Comparison of ENCODE assay signal across 11 mouse cellular contexts in the genomic region with DNA sequence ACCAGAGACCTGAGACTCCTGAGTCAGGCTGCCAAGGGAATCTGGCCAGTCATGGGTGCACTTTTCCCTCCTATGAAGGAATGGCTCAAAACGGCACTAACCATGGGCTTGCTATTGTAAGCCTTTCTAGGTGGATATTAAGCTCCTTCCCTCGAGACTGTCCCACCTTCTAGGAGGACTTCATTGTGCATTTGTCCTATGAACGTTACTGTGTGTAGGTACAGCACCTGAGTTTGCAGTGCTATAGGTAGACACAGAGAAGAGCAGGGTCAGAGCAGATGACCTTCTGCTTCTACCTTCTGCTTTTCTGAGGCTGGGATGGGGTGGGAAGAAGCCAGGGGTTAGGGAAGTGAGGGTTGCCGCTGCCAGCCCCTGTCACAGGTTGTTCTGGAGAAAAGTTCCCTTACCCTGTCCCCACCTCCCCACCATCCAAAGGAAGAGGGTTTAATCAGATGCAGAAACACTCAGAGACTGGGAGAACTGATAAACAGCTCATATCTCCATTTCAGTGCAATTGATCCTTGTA.
DNase-seq lines count a peak whose midpoint lies in the region; ATAC-seq and TF ChIP-seq lines count a peak whose summit lies in the region.
"Had no signal": no experiment of that assay in that cellular context is flagged by ENCODE, and none has a peak within 500 bp of the region (broad histone marks: within the 10 kb centered on the region; RNA-seq: fewer than 3 reads in every experiment).

No protein-coding gene starts in this region.

- no peak overlapping the region for H3K4me2 ChIP-seq in heart, embryonic 12.5 days
- H3K4me2 ChIP-seq in lung, embryonic 15.5 days: no peak overlapping the region
- H3K4me2 ChIP-seq in embryonic facial prominence, embryonic 13.5 days: no peak overlapping the region
- H3K4me2 ChIP-seq in neural tube, embryonic 15.5 days: no peak overlapping the region

- no peak overlapping the region for H3K4me3 ChIP-seq in heart, embryonic 12.5 days
- H3K4me3 ChIP-seq in lung, embryonic 15.5 days: no peak overlapping the region
- H3K4me3 ChIP-seq in embryonic facial prominence, embryonic 13.5 days: no peak overlapping the region
- H3K4me3 ChIP-seq in neural tube, embryonic 15.5 days (replicated peaks): no peak overlapping the region
- no peak overlapping the region for H3K4me3 ChIP-seq in left cerebral cortex, adult 2 months

- no peak for TF ChIP-seq CTCF in left cerebral cortex, adult 2 months (IDR thresholded peaks at IDR 0.05)

- no peaks in the 10 kb centered on the region for H3K36me3 ChIP-seq in heart, embryonic 12.5 days
- H3K36me3 ChIP-seq in lung, embryonic 15.5 days: no peaks in the 10 kb centered on the region
- no peaks in the 10 kb centered on the region for H3K36me3 ChIP-seq in embryonic facial prominence, embryonic 13.5 days
- no peaks in the 10 kb centered on the region for H3K36me3 ChIP-seq in neural tube, embryonic 15.5 days

- intact Hi-C loops in left cerebral cortex, adult 2 months (cut with DNase I): no loop called here

- no peak for ATAC-seq in heart, embryonic 12.5 days (ENCODE audit: insufficient number of reproducible peaks, low FRiP score)
- no peak for ATAC-seq in lung, embryonic 15.5 days (ENCODE audit: borderline replicate concordance, extremely low read depth, low FRiP score, low TSS enrichment)
- no peak for ATAC-seq in embryonic facial prominence, embryonic 13.5 days (ENCODE audit: insufficient number of reproducible peaks, insufficient read depth, low FRiP score, low TSS enrichment, low read depth)
- ATAC-seq in neural tube, embryonic 15.5 days (ENCODE audit: low FRiP score): no peak

- peaks cover 20% of the 10 kb centered on the region; the same call in 1 of the 2 replicates for H3K4me1 ChIP-seq in heart, embryonic 12.5 days (replicated peaks)
- peaks cover 34% of the 10 kb centered on the region for H3K4me1 ChIP-seq in lung, embryonic 15.5 days
- peaks cover 35% of the 10 kb centered on the region for H3K4me1 ChIP-seq in embryonic facial prominence, embryonic 13.5 days
- peaks cover 14% of the 10 kb centered on the region for H3K4me1 ChIP-seq in neural tube, embryonic 15.5 days

- DNase-seq in heart, adult 8-10 months (ENCODE audit: low spot score): no peak
- no peak for DNase-seq in lung, postnatal 10 days
- DNase-seq in left cerebral cortex, adult 2 months (ENCODE audit: extremely low spot score in 1 of 2, low spot score in 2 of 2): no peak
- DNase-seq in cerebellum, postnatal 25 days: no peak
- DNase-seq: cerebellum, adult 18-20 months; kidney, postnatal 36 days; lung, adult 18-20 months had no signal

- H3K9ac ChIP-seq in heart, embryonic 12.5 days: no peak overlapping the region
- no peak overlapping the region for H3K9ac ChIP-seq in lung, embryonic 15.5 days
- no peak overlapping the region for H3K9ac ChIP-seq in embryonic facial prominence, embryonic 13.5 days
- H3K9ac ChIP-seq in neural tube, embryonic 15.5 days (replicated peaks): no peak overlapping the region

- WGBS in heart, embryonic 12.5 days: 69% methylated on average over 4 of the region's 4 CpGs
- WGBS in lung, embryonic 15.5 days: 70% methylated on average over 4 of the region's 4 CpGs
- WGBS in embryonic facial prominence, embryonic 13.5 days: 53% methylated on average over 4 of the region's 4 CpGs
- WGBS in neural tube, embryonic 15.5 days: 46% methylated on average over 4 of the region's 4 CpGs

- H3K9me3 ChIP-seq in heart, embryonic 12.5 days (replicated peaks): no peaks in the 10 kb centered on the region
- no peaks in the 10 kb centered on the region for H3K9me3 ChIP-seq in lung, embryonic 15.5 days
- no peaks in the 10 kb centered on the region for H3K9me3 ChIP-seq in embryonic facial prominence, embryonic 13.5 days
- no peaks in the 10 kb centered on the region for H3K9me3 ChIP-seq in neural tube, embryonic 15.5 days (replicated peaks)

- H3K27ac ChIP-seq in heart, embryonic 12.5 days (ENCODE audit: poor library complexity, severe bottlenecking): peak overlapping the region; percentile 66
- peak overlapping the region; percentile 52 for H3K27ac ChIP-seq in lung, embryonic 15.5 days
- peak overlapping the region; percentile 53; the same call in 1 of the 2 replicates for H3K27ac ChIP-seq in embryonic facial prominence, embryonic 13.5 days
- H3K27ac ChIP-seq in neural tube, embryonic 15.5 days (replicated peaks): 0 out of 2 replicates have a peak overlapping the region, but pooled peaks have one; percentile 41
- H3K27ac ChIP-seq in left cerebral cortex, adult 2 months: no peak overlapping the region

- no peaks in the 10 kb centered on the region for H3K27me3 ChIP-seq in heart, embryonic 12.5 days (replicated peaks)
- no peaks in the 10 kb centered on the region for H3K27me3 ChIP-seq in lung, embryonic 15.5 days
- no peaks in the 10 kb centered on the region for H3K27me3 ChIP-seq in embryonic facial prominence, embryonic 13.5 days
- no peaks in the 10 kb centered on the region for H3K27me3 ChIP-seq in neural tube, embryonic 15.5 days (replicated peaks)
